Comparison of ENCODE assay signal across 7 mouse cellular contexts in the genomic region with DNA sequence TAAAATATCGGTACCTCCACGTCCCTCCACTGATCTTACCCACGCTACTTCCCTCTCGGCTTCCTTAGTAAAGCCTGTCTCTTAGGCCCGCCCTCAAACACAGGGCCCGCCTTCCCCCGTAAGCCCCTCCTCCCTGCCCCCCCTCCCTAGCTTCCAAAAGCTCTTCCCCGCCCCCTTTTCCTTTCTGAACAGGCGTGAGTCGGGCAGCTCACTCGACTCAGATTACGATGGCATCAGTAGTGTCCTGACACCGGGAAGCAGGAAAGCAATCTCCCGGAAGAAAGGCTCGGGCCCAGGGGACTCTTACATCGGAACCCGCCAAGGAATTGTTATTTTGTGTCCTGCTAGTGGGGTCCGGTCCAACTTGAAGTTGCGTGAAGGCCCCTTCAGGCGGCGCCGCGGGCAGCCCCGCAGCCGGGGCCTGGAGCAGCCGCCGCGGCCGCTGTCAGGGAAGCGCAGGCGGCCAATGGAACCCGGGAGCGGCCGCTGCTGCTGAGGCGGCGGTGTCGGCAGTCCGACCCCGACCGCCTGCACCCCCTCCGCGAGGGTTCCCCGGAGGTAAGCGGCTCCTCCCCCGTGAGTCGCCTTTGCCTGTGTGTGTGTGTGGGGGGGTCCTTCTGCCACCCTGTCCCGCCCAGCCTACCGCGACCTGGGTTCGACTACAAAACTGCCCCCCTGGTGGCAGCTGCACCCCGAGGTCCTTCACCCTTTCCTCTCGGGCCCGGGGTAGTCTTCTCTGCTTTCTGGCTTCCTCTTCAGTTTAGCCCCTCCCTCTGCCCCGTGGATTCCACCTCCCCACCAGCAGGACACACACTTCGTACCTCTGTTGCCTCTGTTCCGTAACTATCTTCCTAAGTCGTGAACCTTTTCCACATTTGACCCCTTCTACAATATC. TPM values are rescaled to one million over a fixed set of nuclear protein-coding genes. Genes with fewer than 3 reads are reported as not detected.
DNase-seq lines count a peak whose midpoint lies in the region; ATAC-seq and TF ChIP-seq lines count a peak whose summit lies in the region.

A gene (plus strand): TSS at position 204 of the 895 bp plus-strand sequence.

- ATAC-seq in intestine, postnatal 0 days = peak; percentile 94
- peak; percentile 94 for ATAC-seq in midbrain, embryonic 12.5 days (ENCODE audit: low FRiP score, low read depth)

- peaks cover 23% of the 10 kb centered on the region for H3K36me3 ChIP-seq in embryonic facial prominence, embryonic 10.5 days (replicated peaks)
- no peaks in the 10 kb centered on the region for H3K36me3 ChIP-seq in intestine, postnatal 0 days (ENCODE audit: control insufficient read depth, insufficient read depth)
- peaks cover 9% of the 10 kb centered on the region; the same call in 1 of the 2 replicates for H3K36me3 ChIP-seq in midbrain, embryonic 12.5 days
- H3K36me3 ChIP-seq in small intestine, adult 2 months (ENCODE audit: control insufficient read depth, insufficient read depth, low read length) = no peaks in the 10 kb centered on the region; the same call in 1 of the 2 replicates

- peak within 1 kb of the TSS; percentile 82 for H3K4me2 ChIP-seq in intestine, postnatal 0 days (replicated peaks; ENCODE audit: low read depth)
- peak within 1 kb of the TSS; percentile 62 for H3K4me2 ChIP-seq in midbrain, embryonic 12.5 days (replicated peaks)

- H3K27ac ChIP-seq in embryonic facial prominence, embryonic 10.5 days (replicated peaks) = peak within 1 kb of the TSS; percentile 96
- peak within 1 kb of the TSS; percentile 94 for H3K27ac ChIP-seq in intestine, postnatal 0 days (ENCODE audit: low read depth, low read length)
- peak within 1 kb of the TSS; percentile 87 for H3K27ac ChIP-seq in midbrain, embryonic 12.5 days (replicated peaks)
- peak within 1 kb of the TSS; percentile 91 for H3K27ac ChIP-seq in small intestine, adult 2 months (ENCODE audit: insufficient read depth, low read depth, low read length)

- peak within 1 kb of the TSS; percentile 97 for H3K9ac ChIP-seq in intestine, postnatal 0 days (ENCODE audit: low read depth, low read length)
- peak within 1 kb of the TSS; percentile 91 for H3K9ac ChIP-seq in midbrain, embryonic 12.5 days (replicated peaks)

- under 1% methylated on average over 57 of the region's 57 CpGs for WGBS in embryonic facial prominence, embryonic 10.5 days
- under 1% methylated on average over 51 of the region's 57 CpGs for WGBS in intestine, postnatal 0 days
- under 1% methylated on average over 56 of the region's 57 CpGs for WGBS in midbrain, embryonic 12.5 days
- under 1% methylated on average over 51 of the region's 57 CpGs for WGBS in small intestine, adult 2 months

- no peaks in the 10 kb centered on the region for H3K27me3 ChIP-seq in embryonic facial prominence, embryonic 10.5 days (replicated peaks; ENCODE audit: low read depth, poor library complexity, severe bottlenecking)
- H3K27me3 ChIP-seq in intestine, postnatal 0 days (replicated peaks; ENCODE audit: control insufficient read depth, insufficient read depth, low read length) = no peaks in the 10 kb centered on the region
- H3K27me3 ChIP-seq in midbrain, embryonic 12.5 days = no peaks in the 10 kb centered on the region
- no peaks in the 10 kb centered on the region for H3K27me3 ChIP-seq in small intestine, adult 2 months (ENCODE audit: control insufficient read depth, insufficient read depth, low read length)

- peak within 1 kb of the TSS; percentile 73 for H3K4me3 ChIP-seq in embryonic facial prominence, embryonic 10.5 days
- peak within 1 kb of the TSS; percentile 92 for H3K4me3 ChIP-seq in intestine, postnatal 0 days (ENCODE audit: low read depth, low read length)
- peak within 1 kb of the TSS; percentile 90 for H3K4me3 ChIP-seq in midbrain, embryonic 12.5 days
- H3K4me3 ChIP-seq in small intestine, adult 2 months (ENCODE audit: low read depth, low read length) = peak within 1 kb of the TSS; percentile 87

- peak; percentile 46; the same call in 1 of the 2 replicates for TF ChIP-seq POLR2A in small intestine, adult 2 months (IDR thresholded peaks at IDR 0.05; ENCODE audit: low read depth, low read length)

- peak; percentile 89 for DNase-seq in adrenal gland, postnatal 10 days
- DNase-seq in embryonic facial prominence, embryonic 10.5 days (ENCODE audit: low spot score) = peak; percentile 94
- no peak for DNase-seq in gonadal fat pad, adult 2 months (ENCODE audit: low read depth)
- DNase-seq in left cerebral cortex, postnatal 4 days = peak; percentile 85

- intact Hi-C loops in left cerebral cortex, postnatal 4 days (cut with DNase I) = no loop called here

- TF ChIP-seq CTCF in intestine, postnatal 0 days (IDR thresholded peaks at IDR 0.05; ENCODE audit: low read depth) = peak; percentile 23
- no peak for TF ChIP-seq CTCF in small intestine, adult 2 months (IDR thresholded peaks at IDR 0.05; ENCODE audit: extremely low read depth, insufficient read length, insufficient replicate concordance, low read depth, low read length)

- peaks cover 19% of the 10 kb centered on the region for H3K4me1 ChIP-seq in embryonic facial prominence, embryonic 10.5 days
- no peaks in the 10 kb centered on the region; the same call in 1 of the 2 replicates for H3K4me1 ChIP-seq in intestine, postnatal 0 days (replicated peaks; ENCODE audit: control insufficient read depth, insufficient read depth, low read length)
- H3K4me1 ChIP-seq in midbrain, embryonic 12.5 days = peaks cover 14% of the 10 kb centered on the region
- H3K4me1 ChIP-seq in small intestine, adult 2 months (ENCODE audit: control insufficient read depth, insufficient read depth, insufficient read length, low read length) = no peaks in the 10 kb centered on the region

- no peaks in the 10 kb centered on the region for H3K9me3 ChIP-seq in embryonic facial prominence, embryonic 10.5 days
- no peaks in the 10 kb centered on the region for H3K9me3 ChIP-seq in intestine, postnatal 0 days (ENCODE audit: control insufficient read depth)
- H3K9me3 ChIP-seq in midbrain, embryonic 12.5 days = no peaks in the 10 kb centered on the region

RNA-seq across cellular contexts. Expression of the gene that starts here (rescaled TPM):
- 10 to 100 TPM; 43.1 to 45.3 TPM for total RNA-seq in adrenal gland, postnatal 10 days (2021)
- 23.8 and 24.4 TPM in 2 replicates for polyA plus RNA-seq in embryonic facial prominence, embryonic 10.5 days (2016; fragmentation: Nextera tagmentation; extraction: Ambion mirVana)
- polyA plus RNA-seq in gonadal fat pad, adult 2 months (2012; rRNA removed) = 43.4 and 50.7 TPM in 2 replicates
- 10.5 and 11.6 TPM in 2 replicates for polyA plus RNA-seq in intestine, postnatal 0 days (2015; fragmentation: Nextera tagmentation; extraction: Ambion mirVana)
- total RNA-seq in left cerebral cortex, postnatal 4 days (2021) = 10 to 100 TPM; 50.0 to 56.4 TPM
- 23.0 and 25.7 TPM in 2 replicates for polyA plus RNA-seq in midbrain, embryonic 12.5 days (2016; fragmentation: Nextera tagmentation; extraction: Ambion mirVana)
- polyA plus RNA-seq in small intestine, adult 2 months (2012; rRNA removed) = 14.2 and 20.9 TPM in 2 replicates
